Mouse (Mus musculus): ENCODE data around the gene Slc48a1.

GRCm38 (mm10) chr15:97754476-97754875 lies 23.8 kb upstream of the Slc48a1 start:
- TF ChIP-seq POLR2A (IDR thresholded peaks at IDR 0.05; ENCODE audit: insufficient read length, low read depth) (no peak), E2F4 (IDR thresholded peaks at IDR 0.05; ENCODE audit: insufficient read depth) (no peak), POLR2AphosphoS2 (IDR thresholded peaks at IDR 0.05; ENCODE audit: insufficient read length, low read depth) (no peak), MYOD1 (IDR thresholded peaks at IDR 0.05; ENCODE audit: control insufficient read depth in 1 of 3, insufficient read length in 2 of 3, low read depth in 2 of 3) (no peak), TCF12 (IDR thresholded peaks at IDR 0.05; ENCODE audit: insufficient read depth, poor library complexity, severe bottlenecking) (no peak), MYOG (IDR thresholded peaks at IDR 0.05; ENCODE audit: control insufficient read depth in 1 of 3, insufficient read depth in 1 of 3, insufficient read length in 2 of 3, low read depth in 2 of 3) (no peak), USF1 (IDR thresholded peaks at IDR 0.05; ENCODE audit: low read depth) (no peak), MAX (IDR thresholded peaks at IDR 0.05; ENCODE audit: low read depth) (no peak), TCF3 (IDR thresholded peaks at IDR 0.05; ENCODE audit: insufficient read length, low read depth) (no peak), CEBPB (IDR thresholded peaks at IDR 0.05; ENCODE audit: insufficient read depth, poor library complexity, severe bottlenecking) (no peak), SRF (IDR thresholded peaks at IDR 0.05; ENCODE audit: control insufficient read depth, insufficient read length, low read depth) (no peak)

Measured in myocyte (in vitro differentiated cells).